Mouse (Mus musculus) embryonic fibroblast, embryonic 13.5 days (primary cell): Measurements from ENCODE around the gene Dhx37.

ENCODE experiments used
- CTCF ChIP-seq: IDR thresholded peaks from 2 replicates; pipeline ENCODE4 v1.5.1; 2011; ENCODE audit warnings: mild to moderate bottlenecking, control low read depth, low read length, moderate library complexity, borderline replicate concordance; ENCODE audit not compliant: insufficient read depth
- POLR2A ChIP-seq: IDR thresholded peaks from 2 replicates; pipeline ENCODE4 v1.6.1; 2011; ENCODE audit warnings: low read depth, mild to moderate bottlenecking, control low read depth, low read length, moderate library complexity

GRCm38 (mm10) chr5:125465701-125466106, 31.8 kb upstream of the Dhx37 start:
- TF ChIP-seq CTCF, result no peak
- TF ChIP-seq POLR2A, result peak; percentile 91
